Mouse (Mus musculus) liver, embryonic 14.5 days (tissue): ENCODE data around the gene Ccdc127.

ENCODE experiments used
- CTCF ChIP-seq: IDR thresholded peaks from 2 replicates; pipeline ENCODE4 v1.5.1; 2016; ENCODE audit warnings: antibody characterized with exemption, low read depth, control low read depth
- EP300 ChIP-seq: IDR thresholded peaks from 2 replicates; pipeline ENCODE4 v1.6.1; 2016; ENCODE audit warnings: antibody characterized with exemption, low read depth

DNA sequence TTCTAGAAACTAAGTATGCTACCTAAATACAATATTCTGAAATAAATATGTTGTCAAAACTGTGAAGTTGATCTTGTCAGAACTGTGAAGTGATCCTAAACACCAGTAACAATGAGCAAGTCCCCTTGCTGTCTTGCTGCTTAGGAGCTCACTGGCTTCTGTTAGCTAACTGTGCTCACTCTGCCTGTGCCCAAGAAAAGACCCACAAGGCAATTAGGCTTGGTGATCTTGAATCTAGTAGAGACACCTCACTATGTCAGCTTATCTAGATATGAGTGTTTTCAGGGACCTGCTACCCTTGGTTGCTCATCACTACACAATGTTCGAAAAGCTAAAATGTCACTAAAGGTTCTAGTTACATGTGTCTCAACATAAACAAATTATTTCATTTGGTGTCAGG is 44.3 kb upstream of the Ccdc127 start:
- TF ChIP-seq CTCF (no peak), EP300 (no peak)
